Mouse (Mus musculus) liver, embryonic 14.5 days (tissue): ENCODE measurements around the gene Gm10401. TPM values are rescaled to one million over a fixed set of nuclear protein-coding genes. Genes with fewer than 3 reads are reported as not detected.
A peak's percentile ranks its signal among the peaks of the same experiment; 100 is the strongest.

ENCODE experiments used
- ATAC-seq: fragments of 200-750 bp; cut with Nextera tagmentation; 2 replicates; pipeline ENCODE4 v1.8.0; 2017; ENCODE audit warnings: moderate number of reproducible peaks, mild to moderate bottlenecking, moderate library complexity; ENCODE audit not compliant: insufficient read depth
- DNase-seq, 3 experiments: peaks; one replicate each; pipeline ENCODE4 v3.0.0-alpha.2; 2012 to 2013; ENCODE audit warnings: low read depth in 3 of 3, low spot score in 3 of 3
- H3K27ac ChIP-seq: fragments of 300-500 bp; sonication (generic); 2 replicates; pipeline ENCODE4 v1.5.1; 2014; ENCODE audit warnings: moderate library complexity, mild to moderate bottlenecking, control low read depth, inconsistent platforms
- H3K27me3 ChIP-seq: fragments of 300-500 bp; sonication (generic); 2 replicates; pipeline ENCODE4 v1.6.1; 2014; ENCODE audit warnings: mild to moderate bottlenecking, low read length, moderate library complexity; ENCODE audit not compliant: control insufficient read depth, insufficient read depth
- H3K36me3 ChIP-seq: fragments of 300-500 bp; sonication (generic); replicated peaks from 2 replicates; pipeline ENCODE4 v1.6.1; 2014; ENCODE audit warnings: low read depth; ENCODE audit not compliant: control insufficient read depth, insufficient read depth
- H3K4me1 ChIP-seq, 2 experiments: fragments of 200-500 bp in 1 of 2; fragments of 300-500 bp in 1 of 2; sonication (generic) in 1 of 2; replicated peaks; 2 replicates each; pipeline ENCODE4 v1.6.1; 2012 to 2014; ENCODE audit warnings: antibody characterized with exemption in 1 of 2, inconsistent platforms in 1 of 2, low read length in 1 of 2; ENCODE audit not compliant: control insufficient read depth in 2 of 2, insufficient read depth in 2 of 2
- H3K4me2 ChIP-seq: fragments of 300-500 bp; sonication (generic); 2 replicates; pipeline ENCODE4 v1.6.1; 2014; ENCODE audit warnings: low read depth, mild to moderate bottlenecking, control low read depth, moderate library complexity
- H3K4me3 ChIP-seq, 2 experiments: fragments of 200-500 bp in 1 of 2; fragments of 300-500 bp in 1 of 2; sonication (generic) in 1 of 2; 2 replicates each; pipeline ENCODE4 v1.5.1; 2012 to 2014; ENCODE audit warnings: low read depth in 2 of 2, low read length in 2 of 2, mild to moderate bottlenecking in 2 of 2, control low read depth in 1 of 2, inconsistent platforms in 1 of 2, moderate library complexity in 1 of 2; ENCODE audit not compliant: insufficient read depth in 1 of 2
- H3K9ac ChIP-seq: fragments of 300-500 bp; sonication (generic); replicated peaks from 2 replicates; pipeline ENCODE4 v1.6.1; 2014; ENCODE audit warnings: mild to moderate bottlenecking, control low read depth, moderate library complexity
- H3K9me3 ChIP-seq: fragments of 300-500 bp; sonication (generic); 2 replicates; pipeline ENCODE4 v1.6.1; 2016; ENCODE audit warnings: low read length, mixed read lengths; ENCODE audit not compliant: control insufficient read depth
- CTCF ChIP-seq: IDR thresholded peaks from 2 replicates; pipeline ENCODE4 v1.5.1; 2016; ENCODE audit warnings: antibody characterized with exemption, low read depth, control low read depth
- EP300 ChIP-seq: IDR thresholded peaks from 2 replicates; pipeline ENCODE4 v1.6.1; 2016; ENCODE audit warnings: antibody characterized with exemption, low read depth
- WGBS: fragments of 180-500 bp; shearing (Covaris S2); extraction: QIAGEN DNeasy Blood & Tissue Kit; methylation state at CpG from one replicate; pipeline ENCODE4 v1.1.7; 2014; ENCODE audit not compliant: insufficient replicate concordance; 5-methylcytosine and 5-hydroxymethylcytosine counted together
- polyA plus RNA-seq, 2 experiments: library from polyadenylated mRNA; depleted of rRNA in 1 of 2; stranded (reverse) in 1 of 2; unstranded in 1 of 2; fragments of >200 nt; fragmentation: Nextera tagmentation in 1 of 2; extraction: Ambion mirVana in 1 of 2; gene quantifications; 2 replicates each; pipeline versions ENCODE4 v1.2.1 to v1.2.3; 2012 to 2014

The Gm10401 gene
- polyA plus RNA-seq, 2 experiments: 0.07 to 14.0 TPM

DNA sequence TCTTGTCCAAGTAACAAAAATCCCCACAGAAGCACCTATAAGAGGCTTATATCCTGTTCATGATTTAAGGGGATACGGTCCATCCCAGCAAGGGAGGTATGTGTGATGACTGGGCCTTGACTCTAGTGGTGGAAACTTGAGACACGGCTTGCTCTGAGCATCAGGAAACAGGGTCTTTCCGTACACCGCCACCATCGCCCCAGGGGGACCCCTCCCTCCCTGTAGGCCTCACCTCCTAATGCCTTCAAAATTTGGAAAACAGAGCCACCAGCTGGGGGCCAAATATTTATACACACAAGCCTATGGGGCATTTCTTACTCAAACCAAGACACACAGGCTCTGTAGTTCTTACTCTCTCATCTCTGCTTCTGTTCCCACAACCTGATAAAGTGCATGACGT is 6.3 kb downstream of the Gm10401 start:
- H3K9me3 ChIP-seq: no peaks in the 10 kb centered on the region
- H3K4me1 ChIP-seq: 0 out of 4 replicates have a peak, but pooled peaks cover 0 to 2% of the 10 kb centered on the region in 2 experiments
- TF ChIP-seq CTCF (no peak), EP300 (no peak)
- H3K9ac ChIP-seq: no peak overlapping the region
- WGBS: 84% methylated on average over 6 of the region's 6 CpGs
- H3K4me2 ChIP-seq: no peak overlapping the region
- no peak for ATAC-seq
- DNase-seq: no peak
- peaks cover 71% of the 10 kb centered on the region for H3K36me3 ChIP-seq
- H3K27ac ChIP-seq: no peak overlapping the region
- H3K27me3 ChIP-seq: no peaks in the 10 kb centered on the region
- H3K4me3 ChIP-seq: no peak overlapping the region

DNA sequence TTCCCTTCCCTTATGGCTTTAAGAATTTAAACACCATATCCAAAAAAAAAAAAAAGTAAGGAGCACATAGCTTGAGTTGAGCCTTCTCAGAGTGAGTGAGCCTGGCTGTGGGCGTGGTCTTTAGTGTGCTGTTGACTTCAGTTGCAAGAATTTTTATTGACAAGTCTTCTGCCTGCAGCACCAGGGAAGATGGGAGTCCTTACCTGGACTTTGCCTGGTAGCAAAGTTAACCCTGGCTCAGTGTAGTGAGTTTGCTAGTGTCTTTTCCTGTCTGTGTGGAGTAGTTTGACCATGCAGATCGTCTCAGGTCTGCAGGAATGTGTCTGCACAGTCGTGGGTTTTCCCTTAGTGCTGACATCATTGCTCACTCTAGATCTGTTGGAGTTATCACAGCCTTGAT is 7.1 kb downstream of the Gm10401 start:
- no peaks in the 10 kb centered on the region for H3K27me3 ChIP-seq
- H3K9ac ChIP-seq: no peak overlapping the region
- no peak for TF ChIP-seq EP300
- TF ChIP-seq CTCF: no peak
- no peak overlapping the region for H3K4me2 ChIP-seq
- 64% methylated on average over 3 of the region's 3 CpGs for WGBS
- H3K27ac ChIP-seq: no peak overlapping the region
- H3K4me1 ChIP-seq: 0 out of 4 replicates have a peak, but pooled peaks cover 0 to 2% of the 10 kb centered on the region in 2 experiments
- H3K9me3 ChIP-seq: no peaks in the 10 kb centered on the region
- DNase-seq (no peak), ATAC-seq (no peak)
- H3K36me3 ChIP-seq: peaks cover 69% of the 10 kb centered on the region
- no peak overlapping the region for H3K4me3 ChIP-seq

DNA sequence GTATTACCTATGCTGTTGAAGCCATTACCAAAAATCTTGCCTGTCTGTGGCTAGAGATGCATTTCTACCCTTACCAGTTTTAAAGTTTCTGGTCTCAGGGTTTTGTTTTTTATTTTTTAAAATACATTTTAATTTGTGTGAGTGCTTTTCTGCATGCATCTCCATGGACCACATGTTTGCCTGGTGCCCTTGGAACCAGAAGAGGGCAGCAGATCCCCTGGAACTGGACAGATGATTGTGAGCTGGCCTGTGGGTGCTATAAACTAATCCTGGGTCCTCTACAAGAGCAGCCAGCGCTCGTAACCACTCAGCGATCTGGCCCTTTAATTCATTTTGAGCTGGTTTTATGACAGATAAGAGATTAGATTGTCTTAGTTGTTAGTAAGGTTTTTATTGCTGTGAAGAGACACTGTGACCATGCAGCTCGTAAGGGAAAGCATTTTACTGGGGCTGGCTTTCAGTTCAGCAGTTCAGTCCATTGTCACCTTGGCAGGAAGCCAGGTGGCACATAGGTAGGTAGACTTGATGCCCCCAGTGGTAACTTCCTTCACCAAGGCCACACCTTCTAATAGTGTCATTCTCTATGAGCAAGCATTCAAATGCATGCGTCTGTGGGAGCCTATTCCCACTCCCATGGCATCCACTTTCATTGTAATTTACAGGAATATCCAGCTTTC is 8.4 kb downstream of the Gm10401 start:
- Histone ChIP-seq H3K9ac (no peak overlapping the region), H3K4me3 (no peak overlapping the region), H3K9me3 (no peaks in the 10 kb centered on the region), H3K27me3 (no peaks in the 10 kb centered on the region), H3K27ac (no peak overlapping the region), H3K36me3 (peaks cover 65% of the 10 kb centered on the region), H3K4me1 (peaks cover 4 to 6% of the 10 kb centered on the region in 2 experiments; a peak in 3 of 4 replicates), H3K4me2 (no peak overlapping the region)
- TF ChIP-seq EP300 (no peak), CTCF (peak; percentile 36)
- 93% methylated on average over 5 of the region's 5 CpGs for WGBS
- no peak for DNase-seq
- no peak for ATAC-seq

DNA sequence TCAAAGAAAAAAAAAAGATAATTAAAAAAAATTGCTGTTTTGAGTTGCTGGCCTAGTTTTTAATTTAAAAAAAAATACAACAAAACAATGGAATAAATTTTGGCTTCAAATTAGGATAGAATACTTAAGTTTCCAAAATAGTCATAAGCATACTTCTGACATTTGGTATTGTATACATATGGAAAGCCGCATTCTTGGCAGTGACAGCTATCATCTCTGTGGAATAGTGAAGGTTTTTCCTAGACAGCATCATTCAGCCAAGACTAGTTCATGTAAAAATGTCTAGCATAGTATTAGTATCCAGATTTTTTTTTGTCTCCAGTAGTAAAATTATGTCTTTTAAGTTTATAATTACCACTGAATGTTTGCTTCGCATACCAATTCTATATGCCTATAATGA is 12.4 kb downstream of the Gm10401 start:
- no peak for ATAC-seq
- Histone ChIP-seq H3K36me3 (peaks cover 70% of the 10 kb centered on the region), H3K4me1 (peaks cover 4 to 10% of the 10 kb centered on the region in 2 experiments; a peak in 3 of 4 replicates), H3K27me3 (no peaks in the 10 kb centered on the region), H3K9me3 (no peaks in the 10 kb centered on the region), H3K9ac (no peak overlapping the region), H3K4me3 (no peak overlapping the region), H3K4me2 (no peak overlapping the region), H3K27ac (no peak overlapping the region)
- TF ChIP-seq EP300 (no peak), CTCF (no peak)
- WGBS: 94% methylated on average over 2 of the region's 2 CpGs
- no peak for DNase-seq

DNA sequence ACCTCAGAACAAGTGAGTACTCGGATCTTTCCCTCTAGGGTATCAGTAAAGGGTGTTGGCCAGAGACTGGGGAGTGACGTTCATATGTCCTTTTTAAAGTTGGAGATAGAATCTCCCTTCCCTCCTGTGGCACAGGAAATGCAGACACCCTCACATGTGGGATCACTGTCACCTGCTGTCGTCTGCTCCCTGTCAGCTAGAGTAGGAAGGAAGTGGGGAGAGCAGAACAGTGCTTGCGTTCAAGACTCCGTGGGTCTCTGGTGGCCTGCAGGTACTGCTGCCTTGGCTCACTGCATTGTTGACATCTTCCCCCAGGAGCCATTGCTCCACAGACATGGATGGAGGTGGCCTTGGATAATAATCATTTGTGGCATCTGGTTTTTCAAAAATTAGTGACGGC is 14.6 kb downstream of the Gm10401 start:
- 59% methylated on average over 6 of the region's 6 CpGs for WGBS
- TF ChIP-seq CTCF: no peak
- TF ChIP-seq EP300: no peak
- Histone ChIP-seq H3K4me1 (peaks cover 4 to 14% of the 10 kb centered on the region in 2 experiments; a peak in 3 of 4 replicates), H3K36me3 (peaks cover 50% of the 10 kb centered on the region), H3K9ac (no peak overlapping the region), H3K9me3 (no peaks in the 10 kb centered on the region), H3K27ac (no peak overlapping the region), H3K4me2 (no peak overlapping the region), H3K27me3 (no peaks in the 10 kb centered on the region), H3K4me3 (no peak overlapping the region)
- ATAC-seq (no peak), DNase-seq (no peak)
